Mouse (Mus musculus): ENCODE measurements at regions not wholly inside any gene's neighbourhood (a gene's known extent, or its start where the extent isn't known, plus 50 kb on each side); places are given as distances from the start of the nearest gene placed in this dataset.

GRCm38 (mm10) chr16:93264061-93264585, 339.7 kb downstream of the Setd4 start:
- ATAC-seq: no peak

GRCm38 (mm10) chr16:93263141-93263815, 340.6 kb downstream of the Setd4 start:
- Histone ChIP-seq H3K4me3 (ENCODE audit: low read depth, low read length) (no peak overlapping the region), H3K4me2 (ENCODE audit: low read depth, low read length) (no peak overlapping the region), H3K9me3 (ENCODE audit: low read length) (no peaks in the 10 kb centered on the region), H3K9ac (replicated peaks) (no peak overlapping the region), H3K36me3 (replicated peaks; ENCODE audit: insufficient read depth, low read length) (no peaks in the 10 kb centered on the region), H3K4me1 (ENCODE audit: insufficient read depth) (no peaks in the 10 kb centered on the region), H3K27ac (ENCODE audit: low read depth) (no peak overlapping the region), H3K27me3 (ENCODE audit: insufficient read depth, low read length) (no peaks in the 10 kb centered on the region)
- TF ChIP-seq EP300 (IDR thresholded peaks at IDR 0.05; ENCODE audit: low read depth): no peak
- no peak for TF ChIP-seq CTCF (IDR thresholded peaks at IDR 0.05; ENCODE audit: low read depth)
- 80% methylated on average over 8 of the region's 8 CpGs for WGBS (ENCODE audit: insufficient replicate concordance)
- DNase-seq: no peak
- ATAC-seq: no peak

More at GRCm38 (mm10) chr16:93264061-93264585, 339.7 kb downstream of the Setd4 start:
- no peak overlapping the region for H3K27ac ChIP-seq (ENCODE audit: low read depth)
- H3K9ac ChIP-seq (replicated peaks): no peak overlapping the region
- H3K27me3 ChIP-seq (ENCODE audit: insufficient read depth, low read length): no peaks in the 10 kb centered on the region
- TF ChIP-seq EP300 (IDR thresholded peaks at IDR 0.05; ENCODE audit: low read depth) (no peak), CTCF (IDR thresholded peaks at IDR 0.05; ENCODE audit: low read depth) (no peak)
- DNase-seq: no peak
- no peaks in the 10 kb centered on the region for H3K9me3 ChIP-seq (ENCODE audit: low read length)
- H3K36me3 ChIP-seq (replicated peaks; ENCODE audit: insufficient read depth, low read length): no peaks in the 10 kb centered on the region
- 60% methylated on average over 4 of the region's 4 CpGs for WGBS (ENCODE audit: insufficient replicate concordance)
- H3K4me3 ChIP-seq (ENCODE audit: low read depth, low read length): no peak overlapping the region
- no peak overlapping the region for H3K4me2 ChIP-seq (ENCODE audit: low read depth, low read length)
- no peaks in the 10 kb centered on the region for H3K4me1 ChIP-seq (ENCODE audit: insufficient read depth)

- Histone ChIP-seq H3K36me3 (replicated peaks; ENCODE audit: insufficient read depth, low read length) (no peaks in the 10 kb centered on the region), H3K9me3 (ENCODE audit: low read length) (no peaks in the 10 kb centered on the region), H3K27me3 (ENCODE audit: insufficient read depth, low read length) (no peaks in the 10 kb centered on the region), H3K4me1 (ENCODE audit: insufficient read depth) (no peaks in the 10 kb centered on the region), H3K9ac (replicated peaks) (no peak overlapping the region), H3K27ac (ENCODE audit: low read depth) (no peak overlapping the region), H3K4me3 (ENCODE audit: low read depth, low read length) (no peak overlapping the region), H3K4me2 (ENCODE audit: low read depth, low read length) (no peak overlapping the region)
- ATAC-seq (no peak), DNase-seq (no peak)
- TF ChIP-seq EP300 (IDR thresholded peaks at IDR 0.05; ENCODE audit: low read depth) (no peak), CTCF (IDR thresholded peaks at IDR 0.05; ENCODE audit: low read depth) (no peak)
- 28% methylated on average over 7 of the region's 7 CpGs for WGBS (ENCODE audit: insufficient replicate concordance)
Measured at GRCm38 (mm10) chr16:93246825-93247224, 357.0 kb downstream of the Setd4 start.

GRCm38 (mm10) chr16:93245738-93246137, 358.1 kb downstream of the Setd4 start:
- Histone ChIP-seq H3K4me3 (ENCODE audit: low read depth, low read length) (no peak overlapping the region), H3K36me3 (replicated peaks; ENCODE audit: insufficient read depth, low read length) (no peaks in the 10 kb centered on the region), H3K27me3 (ENCODE audit: insufficient read depth, low read length) (no peaks in the 10 kb centered on the region), H3K4me1 (ENCODE audit: insufficient read depth) (no peaks in the 10 kb centered on the region), H3K9ac (replicated peaks) (no peak overlapping the region), H3K27ac (ENCODE audit: low read depth) (no peak overlapping the region), H3K4me2 (ENCODE audit: low read depth, low read length) (no peak overlapping the region), H3K9me3 (ENCODE audit: low read length) (no peaks in the 10 kb centered on the region)
- DNase-seq (no peak), ATAC-seq (no peak)
- WGBS (ENCODE audit: insufficient replicate concordance): 55% methylated on average over 6 of the region's 6 CpGs
- no peak for TF ChIP-seq CTCF (IDR thresholded peaks at IDR 0.05; ENCODE audit: low read depth)
- no peak for TF ChIP-seq EP300 (IDR thresholded peaks at IDR 0.05; ENCODE audit: low read depth)

GRCm38 (mm10) chr16:93238898-93239297, 365.0 kb downstream of the Setd4 start:
- H3K9me3 ChIP-seq (ENCODE audit: low read length): no peaks in the 10 kb centered on the region
- H3K9ac ChIP-seq (replicated peaks): no peak overlapping the region
- no peaks in the 10 kb centered on the region for H3K27me3 ChIP-seq (ENCODE audit: insufficient read depth, low read length)
- no peak for TF ChIP-seq CTCF (IDR thresholded peaks at IDR 0.05; ENCODE audit: low read depth)
- TF ChIP-seq EP300 (IDR thresholded peaks at IDR 0.05; ENCODE audit: low read depth): no peak
- no peak overlapping the region for H3K27ac ChIP-seq (ENCODE audit: low read depth)
- DNase-seq (no peak), ATAC-seq (no peak)
- WGBS (ENCODE audit: insufficient replicate concordance): 84% methylated on average over 4 of the region's 4 CpGs
- no peaks in the 10 kb centered on the region for H3K36me3 ChIP-seq (replicated peaks; ENCODE audit: insufficient read depth, low read length)
- H3K4me2 ChIP-seq (ENCODE audit: low read depth, low read length): no peak overlapping the region
- no peaks in the 10 kb centered on the region for H3K4me1 ChIP-seq (ENCODE audit: insufficient read depth)
- H3K4me3 ChIP-seq (ENCODE audit: low read depth, low read length): no peak overlapping the region

GRCm38 (mm10) chr16:93238326-93238725, 365.5 kb downstream of the Setd4 start:
- H3K36me3 ChIP-seq (replicated peaks; ENCODE audit: insufficient read depth, low read length): no peaks in the 10 kb centered on the region
- 78% methylated on average over 4 of the region's 4 CpGs for WGBS (ENCODE audit: insufficient replicate concordance)
- ATAC-seq: no peak

More at GRCm38 (mm10) chr16:93238326-93238725, 365.5 kb downstream of the Setd4 start:
- no peak for TF ChIP-seq EP300 (IDR thresholded peaks at IDR 0.05; ENCODE audit: low read depth)
- TF ChIP-seq CTCF (IDR thresholded peaks at IDR 0.05; ENCODE audit: low read depth): no peak
- Histone ChIP-seq H3K9me3 (ENCODE audit: low read length) (no peaks in the 10 kb centered on the region), H3K9ac (replicated peaks) (no peak overlapping the region), H3K27ac (ENCODE audit: low read depth) (no peak overlapping the region), H3K4me3 (ENCODE audit: low read depth, low read length) (no peak overlapping the region), H3K27me3 (ENCODE audit: insufficient read depth, low read length) (no peaks in the 10 kb centered on the region), H3K4me1 (ENCODE audit: insufficient read depth) (no peaks in the 10 kb centered on the region), H3K4me2 (ENCODE audit: low read depth, low read length) (no peak overlapping the region)
- no peak for DNase-seq
